Mouse (Mus musculus) megakaryocyte-erythroid progenitor cell, adult 5-6 weeks (primary cell): ENCODE results near the gene Gm20481. TPM values are rescaled to one million over a fixed set of nuclear protein-coding genes. Genes with fewer than 3 reads are reported as not detected.
"Not testable (repeated sequence)": the region's sequence is repeated elsewhere in the genome, so short reads cannot be mapped to it uniquely, and the experiment has no call there.

Source experiments
- ATAC-seq: replicated peaks from 2 replicates; pipeline ENCODE4 v1.8.0; 2016; ENCODE audit warnings: mild to moderate bottlenecking, inconsistent platforms; ENCODE audit not compliant: severe bottlenecking, poor library complexity, low FRiP score, low TSS enrichment
- total RNA-seq, 2 experiments: library from RNA; stranded (forward) in 1 of 2; stranded (reverse) in 1 of 2; fragments of 200-1000, 215-1000 nt in 1 of 2; fragments of >200 nt in 1 of 2; fragmentation: Nextera tagmentation in 1 of 2; gene quantifications; 2 replicates each; pipeline ENCODE4 v1.2.3; 2014 to 2017

Gm20481 gene
- total RNA-seq, 2 experiments from 2014 or later = not detected

DNA sequence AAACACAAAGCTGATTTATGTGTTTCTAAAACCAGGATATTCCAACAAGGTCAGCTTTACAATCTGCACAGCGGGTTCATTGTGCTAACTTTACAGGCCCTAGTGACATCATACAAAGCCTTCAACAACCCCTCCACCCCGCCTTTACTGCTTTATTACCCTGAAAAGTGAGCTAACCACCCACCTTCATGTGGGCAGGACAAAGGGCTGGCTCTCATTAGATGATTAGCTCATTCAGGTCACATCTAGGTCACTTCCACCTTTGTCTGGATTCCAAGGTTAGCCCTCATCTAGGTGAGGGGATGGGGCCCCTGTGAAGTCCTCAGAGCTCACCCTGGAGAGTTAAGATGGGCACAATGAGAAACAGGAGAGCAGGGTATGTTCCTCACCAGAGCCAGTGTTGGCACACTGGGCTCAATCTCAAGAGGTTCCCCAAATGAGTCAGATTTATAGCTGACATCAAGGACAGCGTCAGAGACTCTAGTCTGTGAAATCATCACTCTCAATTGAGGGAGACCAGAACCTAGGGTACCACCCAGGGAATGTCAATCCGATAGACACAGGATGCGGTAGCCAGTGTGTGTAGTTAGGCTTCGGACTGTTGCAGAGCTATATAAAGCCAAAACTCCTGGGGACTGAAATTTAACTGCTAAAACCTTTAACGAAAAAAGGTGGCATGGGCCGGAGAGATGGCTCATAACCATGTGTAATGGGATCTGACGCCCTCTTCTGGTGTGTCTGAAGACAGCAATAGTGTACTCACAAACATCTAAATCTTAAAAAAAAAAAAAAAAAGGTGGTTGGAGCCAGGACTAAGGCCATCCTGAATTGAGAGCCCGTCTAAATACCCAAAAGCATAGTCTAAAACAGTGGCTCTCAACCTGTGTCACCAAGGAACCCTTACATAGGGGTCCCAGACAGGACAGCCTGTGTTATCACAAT lies 18.9 kb upstream of the Gm20481 start:
- ATAC-seq = no peak

GRCm38 (mm10) chr17:34951636-34952377 lies 17.9 kb upstream of the Gm20481 start:
- ATAC-seq = peak; percentile 17

DNA sequence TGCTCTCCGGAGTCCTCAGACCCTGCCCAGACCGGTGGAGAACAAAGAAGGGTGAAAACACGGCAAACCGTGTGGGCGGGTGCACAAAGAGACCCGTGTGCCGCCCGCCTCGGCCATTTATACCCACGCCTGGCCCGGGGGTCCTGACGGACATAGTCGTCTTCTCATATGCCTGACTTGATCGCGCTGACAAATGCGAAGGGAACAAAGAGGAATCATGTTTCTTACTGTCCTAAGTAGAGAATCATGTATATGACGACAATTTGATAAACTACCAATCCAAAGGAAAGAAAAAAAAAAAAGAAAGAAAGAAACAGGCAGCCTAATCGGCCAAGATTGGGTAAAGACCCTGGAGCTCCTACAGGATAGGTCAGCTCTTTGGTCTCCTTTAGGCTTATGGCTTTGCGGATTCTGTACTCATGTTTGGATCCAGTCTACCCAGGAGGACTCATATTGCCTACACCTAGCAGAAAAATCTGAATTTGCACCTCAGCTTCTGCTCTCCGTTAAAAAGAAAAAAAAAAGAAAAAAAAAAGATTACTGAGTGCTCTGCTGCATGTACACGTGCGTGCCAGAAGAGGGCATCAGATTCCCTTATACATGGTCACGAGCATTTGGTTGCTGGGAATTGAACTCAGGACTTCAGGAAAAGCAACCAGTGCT lies 17.2 kb upstream of the Gm20481 start:
- ATAC-seq = peak; percentile 67

DNA sequence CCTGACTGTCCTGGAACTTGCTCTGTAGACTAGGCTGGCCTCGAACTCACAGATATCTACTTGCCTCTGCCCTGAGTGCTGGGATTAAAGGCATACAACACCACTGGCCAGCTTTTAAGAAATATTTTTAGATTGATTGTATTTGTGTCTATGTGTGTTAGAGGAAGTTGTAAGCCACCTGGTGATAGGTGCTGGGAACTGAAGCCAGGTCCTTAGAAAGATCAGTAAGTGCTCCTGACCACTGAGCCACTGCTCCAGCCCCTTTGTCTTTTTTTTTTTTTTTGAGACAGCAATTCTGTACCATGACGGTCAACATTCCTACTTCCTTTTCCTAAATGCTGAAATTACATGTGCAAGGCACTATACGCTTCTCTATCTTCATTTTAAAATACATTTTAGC lies 16.5 kb upstream of the Gm20481 start:
- no peak for ATAC-seq

- ATAC-seq = no peak
Measured at GRCm38 (mm10) chr17:34953904-34954303, 15.8 kb upstream of the Gm20481 start.

GRCm38 (mm10) chr17:34954831-34955230 lies 14.9 kb upstream of the Gm20481 start:
- no peak for ATAC-seq

GRCm38 (mm10) chr17:34955884-34956283 lies 13.8 kb upstream of the Gm20481 start:
- no peak for ATAC-seq

DNA sequence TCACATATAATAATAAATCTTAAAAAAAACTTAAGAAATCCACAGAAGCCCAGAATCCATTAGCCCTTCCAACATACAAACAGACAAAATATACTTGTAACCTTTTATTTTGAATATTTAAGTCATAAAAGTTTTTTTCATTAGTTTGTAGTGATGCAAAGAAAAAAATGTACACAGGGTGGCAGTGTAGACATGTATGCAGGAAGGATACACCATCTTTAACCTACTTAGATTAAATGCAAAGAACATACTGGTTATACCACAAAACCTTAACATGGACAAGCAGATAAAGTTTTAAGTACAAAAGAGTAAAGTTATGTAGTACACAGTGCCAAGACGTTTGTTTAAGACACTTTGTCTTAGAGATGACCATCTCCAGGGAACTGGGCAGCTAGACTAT lies 13.4 kb upstream of the Gm20481 start:
- no peak for ATAC-seq

GRCm38 (mm10) chr17:34957291-34957690 lies 12.4 kb upstream of the Gm20481 start:
- ATAC-seq = not testable (repeated sequence)

- not testable (repeated sequence) for ATAC-seq
Measured at GRCm38 (mm10) chr17:34957966-34958365, 11.7 kb upstream of the Gm20481 start.

- ATAC-seq = peak; percentile 18
Measured at GRCm38 (mm10) chr17:34958734-34959129, 11.0 kb upstream of the Gm20481 start.

GRCm38 (mm10) chr17:34959130-34959778 lies 10.5 kb upstream of the Gm20481 start, which contains the start of gene Hspa1b:
Gene Hspa1b, minus strand, starts transcription at chr17:34959238.
- peak; percentile 91 for ATAC-seq

GRCm38 (mm10) chr17:34959881-34960515 lies 9.7 kb upstream of the Gm20481 start:
- ATAC-seq = peak; percentile 22; the same call in 1 of the 2 replicates

DNA sequence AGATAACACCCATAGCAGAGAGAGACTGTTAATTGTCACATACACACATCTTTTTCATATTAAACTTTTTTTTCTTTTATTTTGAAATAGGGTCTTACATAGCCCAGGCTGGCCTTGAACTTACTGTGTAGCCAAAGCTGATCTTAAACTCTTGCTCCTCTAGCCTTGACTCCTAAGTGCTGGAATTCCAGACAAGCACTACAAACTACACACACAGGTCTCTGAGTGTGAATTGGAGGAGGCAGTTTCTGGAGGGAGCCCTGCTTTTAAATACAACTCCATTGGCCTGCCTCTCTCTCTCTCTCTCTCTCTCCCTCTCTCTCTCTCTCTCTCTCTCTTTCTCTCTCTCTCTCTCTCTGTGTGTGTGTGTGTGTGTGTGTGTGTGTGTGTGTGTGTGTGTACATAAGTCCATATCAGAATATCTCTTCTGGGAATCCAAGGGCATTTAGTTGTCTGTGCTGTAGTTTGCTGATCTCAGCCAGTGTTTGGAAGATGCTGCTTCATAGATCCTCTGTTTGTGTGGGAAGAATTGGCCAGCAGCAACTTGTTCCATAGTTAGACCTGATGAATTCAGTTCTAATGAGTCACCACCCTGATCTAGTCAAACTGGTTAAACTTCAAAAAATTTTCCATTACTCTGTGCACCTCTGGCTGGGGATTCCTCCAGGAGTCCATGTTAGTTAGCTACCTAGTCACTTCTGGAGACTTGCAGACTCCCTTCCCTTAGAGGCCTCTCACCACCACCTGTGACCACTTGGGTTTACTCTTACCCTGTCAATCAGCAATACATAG lies 8.8 kb upstream of the Gm20481 start:
- ATAC-seq = no peak

GRCm38 (mm10) chr17:34962125-34962524 lies 7.6 kb upstream of the Gm20481 start:
- no peak for ATAC-seq

DNA sequence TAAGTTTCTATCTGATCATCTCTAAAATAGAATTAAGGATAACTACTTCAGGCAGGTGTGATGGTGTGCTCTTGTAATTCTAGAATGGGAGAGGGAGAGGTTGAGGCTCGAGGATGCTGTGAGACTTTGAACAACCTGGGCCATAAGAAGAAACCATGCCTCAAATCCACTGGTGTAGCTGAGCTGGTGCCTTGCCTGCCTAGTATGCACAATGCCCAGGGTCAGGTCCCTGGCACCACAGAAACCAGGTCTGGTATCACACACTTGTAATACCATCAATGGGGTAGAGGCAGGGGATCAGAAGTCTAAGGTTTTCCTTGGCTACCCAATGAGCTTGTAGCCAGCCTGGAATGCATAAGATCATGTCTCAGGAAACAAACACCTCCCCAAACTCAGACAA lies 6.9 kb upstream of the Gm20481 start:
- no peak for ATAC-seq

DNA sequence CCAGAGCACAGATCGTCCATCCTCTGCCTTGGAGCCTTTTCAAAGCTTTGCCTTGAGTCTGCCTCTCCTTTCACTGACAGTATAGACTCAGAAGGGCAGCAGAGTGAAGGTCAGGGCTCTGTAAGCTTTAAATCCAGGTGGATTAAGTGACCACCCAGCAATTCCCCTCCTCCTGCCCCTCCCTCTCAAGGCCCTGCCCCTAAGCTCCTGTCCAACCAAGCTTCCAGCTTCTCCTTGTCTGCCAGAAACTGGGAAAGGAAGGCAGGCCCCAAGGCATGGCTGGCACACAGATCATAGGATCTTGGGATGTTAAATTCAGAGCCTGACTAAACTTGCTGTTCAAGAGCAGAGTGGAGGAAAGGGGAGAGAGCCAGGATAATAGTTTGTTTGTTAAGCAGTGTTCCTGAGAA lies 5.1 kb upstream of the Gm20481 start:
- no peak for ATAC-seq

- no peak for ATAC-seq
Measured at GRCm38 (mm10) chr17:34965627-34966026, 4.1 kb upstream of the Gm20481 start.
